Mouse (Mus musculus) intestine, embryonic 16.5 days (tissue): ENCODE measurements at regions not wholly inside any gene's neighbourhood (a gene's known extent, or its start where the extent isn't known, plus 50 kb on each side); places are given as distances from the start of the nearest gene placed in this dataset. TPM values are rescaled to one million over a fixed set of nuclear protein-coding genes. Genes with fewer than 3 reads are reported as not detected.

Experiments
- ATAC-seq: fragments of 200-750 bp; cut with Nextera tagmentation; 2 replicates; pipeline ENCODE4 v1.8.0; 2017; ENCODE audit warnings: moderate TSS enrichment, moderate library complexity
- H3K27ac ChIP-seq: fragments of 300-500 bp; sonication (generic); 2 replicates; pipeline ENCODE4 v1.5.1; 2014; ENCODE audit warnings: mild to moderate bottlenecking, low read length
- H3K27me3 ChIP-seq: fragments of 300-500 bp; sonication (generic); replicated peaks from 2 replicates; pipeline ENCODE4 v1.6.1; 2014; ENCODE audit warnings: low read length, control low read depth, mixed read lengths; ENCODE audit not compliant: control insufficient read depth, insufficient read depth
- H3K36me3 ChIP-seq: fragments of 300-500 bp; sonication (generic); 2 replicates; pipeline ENCODE4 v1.6.1; 2014; ENCODE audit warnings: low read length, control low read depth; ENCODE audit not compliant: control insufficient read depth, insufficient read depth
- H3K4me1 ChIP-seq: fragments of 300-500 bp; sonication (generic); 2 replicates; pipeline ENCODE4 v1.6.1; 2014; ENCODE audit warnings: low read length, control low read depth, mixed read lengths; ENCODE audit not compliant: control insufficient read depth, insufficient read depth
- H3K4me2 ChIP-seq: fragments of 300-500 bp; sonication (generic); 2 replicates; pipeline ENCODE4 v1.6.1; 2014; ENCODE audit warnings: low read depth, low read length, control low read depth
- H3K4me3 ChIP-seq: fragments of 300-500 bp; sonication (generic); 2 replicates; pipeline ENCODE4 v1.5.1; 2014; ENCODE audit warnings: mild to moderate bottlenecking, low read length
- H3K9ac ChIP-seq: fragments of 300-500 bp; sonication (generic); 2 replicates; pipeline ENCODE4 v1.6.1; 2014; ENCODE audit warnings: low read depth, low read length
- H3K9me3 ChIP-seq: fragments of 300-500 bp; sonication (generic); 2 replicates; pipeline ENCODE4 v1.6.1; 2016; ENCODE audit warnings: low read length, control low read depth; ENCODE audit not compliant: control insufficient read depth
- WGBS: fragments of 180-500 bp; shearing (Covaris S2); extraction: QIAGEN DNeasy Blood & Tissue Kit; methylation state at CpG from one replicate; pipeline ENCODE4 v1.1.7; 2014; 5-methylcytosine and 5-hydroxymethylcytosine counted together
- microRNA-seq: library from miRNA; unstranded; fragments of <30 nt; microRNA quantifications from one replicate; pipeline ENCODE4, GENCODE M21; 2016

GRCm38 (mm10) chr6:105389192-105389591, 288.3 kb upstream of the Cntn4 start:
- peak; percentile 97 for ATAC-seq

GRCm38 (mm10) chr6:105398315-105398714, 279.1 kb upstream of the Cntn4 start:
- Histone ChIP-seq H3K36me3 (no peaks in the 10 kb centered on the region), H3K4me3 (no peak overlapping the region), H3K4me2 (no peak overlapping the region), H3K27me3 (no peaks in the 10 kb centered on the region), H3K4me1 (no peaks in the 10 kb centered on the region), H3K9ac (no peak overlapping the region), H3K9me3 (no peaks in the 10 kb centered on the region), H3K27ac (no peak overlapping the region)
- ATAC-seq, result no peak
- 91% methylated on average over 2 of the region's 2 CpGs for WGBS

More at GRCm38 (mm10) chr6:105389192-105389591, 288.3 kb upstream of the Cntn4 start:
- Histone ChIP-seq H3K4me3 (no peak overlapping the region), H3K36me3 (no peaks in the 10 kb centered on the region), H3K9ac (no peak overlapping the region), H3K4me1 (no peaks in the 10 kb centered on the region), H3K27me3 (no peaks in the 10 kb centered on the region), H3K9me3 (no peaks in the 10 kb centered on the region), H3K27ac (no peak overlapping the region), H3K4me2 (no peak overlapping the region)
- 24% methylated on average over 2 of the region's 2 CpGs for WGBS

GRCm38 (mm10) chr6:105417551-105417950, 259.9 kb upstream of the Cntn4 start:
- no peak overlapping the region for H3K27ac ChIP-seq
- no peak overlapping the region for H3K4me3 ChIP-seq
- no peak overlapping the region for H3K4me2 ChIP-seq
- H3K9me3 ChIP-seq, result no peaks in the 10 kb centered on the region
- no peaks in the 10 kb centered on the region for H3K27me3 ChIP-seq
- H3K36me3 ChIP-seq, result no peaks in the 10 kb centered on the region
- no peak for ATAC-seq
- WGBS, result 87% methylated on average over 3 of the region's 3 CpGs
- H3K4me1 ChIP-seq, result no peaks in the 10 kb centered on the region
- H3K9ac ChIP-seq, result no peak overlapping the region

GRCm38 (mm10) chr6:105447208-105447607, 230.3 kb upstream of the Cntn4 start:
- 65% methylated on average over 1 of the region's 1 CpGs for WGBS
- H3K4me2 ChIP-seq, result no peak overlapping the region

GRCm38 (mm10) chr6:105483388-105483787, 194.1 kb upstream of the Cntn4 start:
- no peaks in the 10 kb centered on the region for H3K27me3 ChIP-seq
- H3K4me2 ChIP-seq, result no peak overlapping the region
- no peak overlapping the region for H3K4me3 ChIP-seq
- no peak overlapping the region for H3K27ac ChIP-seq
- no peak overlapping the region for H3K9ac ChIP-seq
- no peaks in the 10 kb centered on the region for H3K36me3 ChIP-seq
- no peaks in the 10 kb centered on the region for H3K9me3 ChIP-seq
- WGBS, result 79% methylated on average over 5 of the region's 5 CpGs
- no peak for ATAC-seq
- no peaks in the 10 kb centered on the region for H3K4me1 ChIP-seq

More at GRCm38 (mm10) chr6:105447208-105447607, 230.3 kb upstream of the Cntn4 start:
- no peak overlapping the region for H3K4me3 ChIP-seq
- H3K27me3 ChIP-seq, result no peaks in the 10 kb centered on the region
- ATAC-seq, result no peak
- H3K27ac ChIP-seq, result no peak overlapping the region
- H3K9ac ChIP-seq, result no peak overlapping the region
- H3K36me3 ChIP-seq, result no peaks in the 10 kb centered on the region
- no peaks in the 10 kb centered on the region for H3K4me1 ChIP-seq
- H3K9me3 ChIP-seq, result no peaks in the 10 kb centered on the region

- no peak for ATAC-seq
- H3K4me3 ChIP-seq, result no peak overlapping the region
- no peak overlapping the region for H3K9ac ChIP-seq
- H3K4me2 ChIP-seq, result no peak overlapping the region
- no peaks in the 10 kb centered on the region for H3K4me1 ChIP-seq
- H3K27me3 ChIP-seq, result no peaks in the 10 kb centered on the region
- H3K9me3 ChIP-seq, result no peaks in the 10 kb centered on the region
- H3K36me3 ChIP-seq, result no peaks in the 10 kb centered on the region
- no peak overlapping the region for H3K27ac ChIP-seq
Measured at GRCm38 (mm10) chr6:105493308-105493707, 184.2 kb upstream of the Cntn4 start.

Small RNAs in the stretch of these regions (microRNA-seq; reads per million reads assigned to microRNA genes)
- not detected for gene Gm25570
